Mouse (Mus musculus) cortical plate, adult 2 months (tissue): ENCODE results near the gene Olfr9.

Source experiments
- CTCF ChIP-seq: fragments of 200-500 bp; IDR thresholded peaks from 2 replicates; pipeline ENCODE4 v1.5.1; 2011; ENCODE audit warnings: mild to moderate bottlenecking, control low read depth, low read length; ENCODE audit not compliant: insufficient read depth; ENCODE audit errors: extremely low read depth
- POLR2A ChIP-seq: fragments of 200-500 bp; IDR thresholded peaks from 2 replicates; pipeline ENCODE4 v1.6.1; 2011; ENCODE audit warnings: mild to moderate bottlenecking, low read length, control low read depth; ENCODE audit not compliant: insufficient read depth; ENCODE audit errors: extremely low read depth

GRCm38 (mm10) chr10:129039796-129040195, 50.6 kb downstream of the Olfr9 start, which contains the start of gene Olfr764-ps1:
- no peak for TF ChIP-seq CTCF
- no peak for TF ChIP-seq POLR2A
